Mouse (Mus musculus) heart, postnatal 0 days (tissue): ENCODE measurements at regions not wholly inside any gene's neighbourhood (a gene's known extent, or its start where the extent isn't known, plus 50 kb on each side); places are given as distances from the start of the nearest gene placed in this dataset.

Experiments
- ATAC-seq: fragments of 200-750 bp; cut with Nextera tagmentation; 2 replicates; pipeline ENCODE4 v1.8.0; 2017; ENCODE audit warnings: low read depth, moderate number of reproducible peaks, moderate library complexity; ENCODE audit not compliant: insufficient read depth
- DNase-seq: peaks from one replicate; pipeline ENCODE4 v3.0.0-alpha.2; 2016; ENCODE audit warnings: low spot score
- H3K27ac ChIP-seq: fragments of 300-500 bp; sonication (generic); 2 replicates; pipeline ENCODE4 v1.5.1; 2014; ENCODE audit warnings: low read depth, mild to moderate bottlenecking
- H3K27me3 ChIP-seq: fragments of 300-500 bp; sonication (generic); 2 replicates; pipeline ENCODE4 v1.6.1; 2014; ENCODE audit warnings: low read length, mixed read lengths; ENCODE audit not compliant: control insufficient read depth, insufficient read depth
- H3K36me3 ChIP-seq: fragments of 300-500 bp; sonication (generic); replicated peaks from 2 replicates; pipeline ENCODE4 v1.6.1; 2014; ENCODE audit warnings: low read length, mixed read lengths; ENCODE audit not compliant: control insufficient read depth, insufficient read depth
- H3K4me1 ChIP-seq: fragments of 300-500 bp; sonication (generic); 2 replicates; pipeline ENCODE4 v1.6.1; 2014; ENCODE audit warnings: antibody characterized with exemption; ENCODE audit not compliant: control insufficient read depth, insufficient read depth
- H3K4me2 ChIP-seq: fragments of 300-500 bp; sonication (generic); 2 replicates; pipeline ENCODE4 v1.6.1; 2014; ENCODE audit warnings: low read depth, mild to moderate bottlenecking, low read length, moderate library complexity
- H3K4me3 ChIP-seq: fragments of 300-500 bp; sonication (generic); 2 replicates; pipeline ENCODE4 v1.5.1; 2014; ENCODE audit warnings: low read depth, low read length
- H3K9ac ChIP-seq: fragments of 300-500 bp; sonication (generic); replicated peaks from 2 replicates; pipeline ENCODE4 v1.6.1; 2014; ENCODE audit warnings: low read depth, low read length, mixed read lengths
- H3K9me3 ChIP-seq: fragments of 300-500 bp; sonication (generic); replicated peaks from 2 replicates; pipeline ENCODE4 v1.6.1; 2016; ENCODE audit warnings: low read length; ENCODE audit not compliant: control insufficient read depth
- CTCF ChIP-seq: IDR thresholded peaks from 2 replicates; pipeline ENCODE4 v1.5.1; 2016; ENCODE audit warnings: antibody characterized with exemption, control low read depth, low read depth
- EP300 ChIP-seq: IDR thresholded peaks from 2 replicates; pipeline ENCODE4 v1.6.1; 2016; ENCODE audit warnings: antibody characterized with exemption, low read depth
- WGBS: fragments of 180-500 bp; shearing (Covaris S2); extraction: QIAGEN DNeasy Blood & Tissue Kit; methylation state at CpG from one replicate; pipeline ENCODE4 v1.1.7; 2014; 5-methylcytosine and 5-hydroxymethylcytosine counted together

DNA sequence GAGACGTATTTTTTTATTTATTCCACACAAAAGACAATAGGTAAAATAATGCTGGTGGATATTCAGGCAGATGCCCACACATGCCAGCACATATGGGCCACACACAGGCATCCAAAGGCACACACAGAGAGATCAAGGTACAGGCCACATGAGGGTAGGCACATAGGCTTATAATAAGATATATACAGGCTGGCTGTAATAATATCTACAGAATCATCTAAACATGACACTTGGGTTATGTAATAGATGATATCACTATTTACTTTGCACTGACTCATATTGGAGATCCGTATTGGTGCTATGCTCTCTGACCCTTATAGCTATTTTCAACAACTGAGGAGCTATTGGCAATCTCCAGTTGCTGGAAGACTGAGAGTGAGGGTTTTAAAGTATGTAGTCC is 785.6 kb upstream of the Lcorl start:
- H3K27ac ChIP-seq = no peak overlapping the region
- H3K4me2 ChIP-seq = no peak overlapping the region
- WGBS = 52% methylated on average over 2 of the region's 2 CpGs
- ATAC-seq = no peak
- DNase-seq = no peak
- H3K9ac ChIP-seq = no peak overlapping the region
- H3K4me3 ChIP-seq = no peak overlapping the region
- no peaks in the 10 kb centered on the region for H3K36me3 ChIP-seq
- H3K9me3 ChIP-seq = no peaks in the 10 kb centered on the region
- no peaks in the 10 kb centered on the region for H3K27me3 ChIP-seq
- no peaks in the 10 kb centered on the region for H3K4me1 ChIP-seq
- no peak for TF ChIP-seq CTCF
- no peak for TF ChIP-seq EP300

DNA sequence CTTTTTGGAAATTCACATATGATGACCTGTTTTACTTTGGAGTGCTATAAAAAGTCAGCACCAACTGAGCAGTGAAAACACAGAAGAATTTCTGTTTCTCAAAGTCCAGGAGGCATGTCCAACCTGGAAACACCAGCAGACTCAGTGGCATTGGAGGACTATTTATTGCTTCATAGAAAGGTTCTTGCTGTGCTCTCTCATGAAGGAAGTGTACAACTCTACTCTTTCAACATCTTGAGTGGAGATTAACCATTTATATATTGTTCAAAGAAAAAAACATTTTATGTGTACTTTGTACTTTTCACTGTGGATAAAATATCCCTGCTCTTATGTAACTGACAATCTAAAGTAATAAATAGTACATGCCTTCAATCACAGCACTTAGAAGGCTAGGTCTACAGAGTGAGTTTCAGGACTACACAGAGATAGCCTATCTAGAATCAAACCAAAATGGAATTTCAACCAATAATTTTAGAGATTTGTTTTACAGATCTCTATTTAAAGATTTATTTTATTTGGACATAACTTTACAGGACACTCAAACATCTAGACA is 777.8 kb upstream of the Lcorl start:
- no peak for ATAC-seq

More for the DNA sequence above, 777.8 kb upstream of the Lcorl start:
- Histone ChIP-seq H3K4me2 (no peak overlapping the region), H3K4me3 (no peak overlapping the region), H3K36me3 (no peaks in the 10 kb centered on the region), H3K27ac (no peak overlapping the region), H3K9ac (no peak overlapping the region), H3K4me1 (no peaks in the 10 kb centered on the region), H3K9me3 (no peaks in the 10 kb centered on the region), H3K27me3 (no peaks in the 10 kb centered on the region)
- no peak for TF ChIP-seq CTCF
- TF ChIP-seq EP300 = no peak
- no peak for DNase-seq
